Mouse (Mus musculus) skeletal muscle tissue, postnatal 0 days (tissue): ENCODE results near the gene Sncg. TPM values are rescaled to one million over a fixed set of nuclear protein-coding genes. Genes with fewer than 3 reads are reported as not detected.

ENCODE experiments used
- polyA plus RNA-seq: library from polyadenylated mRNA; unstranded; fragments of >200 nt; fragmentation: Nextera tagmentation; extraction: Ambion mirVana; gene quantifications from 2 replicates; pipeline ENCODE4 v1.2.1, GENCODE M21; 2015

The Sncg gene
- polyA plus RNA-seq: 5.3 TPM in 2 replicates

DNA sequence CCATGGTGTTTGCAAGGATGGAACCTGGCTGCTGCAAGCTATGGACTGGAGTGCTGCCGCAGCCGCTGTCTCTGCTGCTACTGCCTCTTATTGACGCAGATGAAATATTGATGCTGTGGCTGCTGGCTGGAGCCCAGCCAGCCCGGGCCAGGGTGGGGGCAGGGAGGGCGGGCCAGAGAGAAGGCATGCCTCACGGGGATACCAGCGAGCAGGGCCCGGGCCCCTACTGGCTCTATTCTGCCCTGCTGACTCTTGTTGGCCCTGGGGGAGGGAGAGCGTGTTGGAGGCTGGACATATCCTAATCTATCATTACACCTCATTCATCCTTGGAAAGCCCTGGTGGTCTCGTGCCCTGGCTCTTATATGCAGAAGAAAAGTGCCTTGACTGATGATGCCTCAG, at the start of gene Sncg:
Gene Sncg (minus strand): TSS at position 213 of the 400 bp plus-strand sequence.

GRCm38 (mm10) chr14:34375415-34375904, 871 bp upstream of the Sncg start, which contains the start of gene Mmrn2:
Gene Mmrn2, plus strand, starts transcription at chr14:34375465.

DNA sequence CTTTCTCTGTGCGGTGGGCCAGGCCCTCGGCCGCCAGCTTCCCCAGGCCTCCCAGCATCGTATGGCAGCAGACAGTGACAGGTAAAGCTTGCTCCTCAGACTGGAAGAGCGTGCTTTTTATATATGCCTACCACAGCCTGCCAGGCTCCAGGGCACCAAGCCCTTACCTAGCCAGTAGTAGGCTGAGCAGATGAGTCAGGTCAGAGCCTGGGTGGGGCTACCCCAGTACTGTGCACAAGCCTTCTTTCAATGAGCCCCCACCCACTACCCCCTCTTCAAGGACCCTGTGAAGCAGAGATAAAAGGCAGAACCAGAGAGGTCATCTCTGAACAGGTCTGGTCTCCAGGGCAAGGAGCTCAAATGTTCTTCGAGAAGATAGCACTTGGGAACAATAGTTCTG, 19.3 kb downstream of the Sncg start, which contains the start of gene Fam25c:
Gene Fam25c (minus strand): TSS at position 133 of the 400 bp plus-strand sequence.

Other genes starting within 250 kb of the Sncg start
- gene Npy4r, start 222.3 kb downstream of the Sncg start, polyA plus RNA-seq: not detected in 2 replicates
- gene Gprin2, start 173.1 kb downstream of the Sncg start, polyA plus RNA-seq: 0.22 and 0.27 TPM in 2 replicates
- gene Syt15, start 155.2 kb downstream of the Sncg start, polyA plus RNA-seq: 0.71 and 0.97 TPM in 2 replicates
- 7.7 and 8.1 TPM in 2 replicates for gene Shld2, start 64.3 kb downstream of the Sncg start, polyA plus RNA-seq
- gene Glud1, start 64.1 kb downstream of the Sncg start, polyA plus RNA-seq: 58.0 and 61.5 TPM in 2 replicates
- 36.1 TPM in 1 of 2 replicates, not detected in the other for gene Fam25c, start 19.4 kb downstream of the Sncg start, polyA plus RNA-seq
- gene Mmrn2, start 676 bp upstream of the Sncg start, polyA plus RNA-seq: 7.2 and 8.5 TPM in 2 replicates
- gene Bmpr1a, start 128.6 kb upstream of the Sncg start, polyA plus RNA-seq: 37.2 and 46.2 TPM in 2 replicates
- not detected in 2 replicates for gene 9230112D13Rik, start 148.0 kb upstream of the Sncg start, polyA plus RNA-seq
- 933 and 1,078 TPM in 2 replicates for gene Ldb3, start 213.9 kb upstream of the Sncg start, polyA plus RNA-seq
- 3.6 and 3.9 TPM in 2 replicates for gene Opn4, start 225.4 kb upstream of the Sncg start, polyA plus RNA-seq